Mouse (Mus musculus): ENCODE data around the gene Rarb.

GRCm38 (mm10) chr14:16525137-16525924 lies 293.6 kb downstream of the Rarb start:
- TF ChIP-seq CTCF (conservative IDR thresholded peaks at IDR 0.05; ENCODE audit: low read length) = no peak
- no peak for TF ChIP-seq NANOG (IDR thresholded peaks at IDR 0.05; ENCODE audit: borderline replicate concordance, low read length)
